Comparison of ENCODE assay signal across 25 mouse cellular contexts in genomic region chr4:119959873-119960272, GRCm38 (mm10).
DNase-seq lines count a peak whose midpoint lies in the region; ATAC-seq lines count a peak whose summit lies in the region.
"Had no signal": no experiment of that assay in that cellular context is flagged by ENCODE, and none has a peak within 500 bp of the region (broad histone marks: within the 10 kb centered on the region; RNA-seq: fewer than 3 reads in every experiment).

No protein-coding gene starts in this region.

- no peak for DNase-seq in heart, embryonic 10.5 days (ENCODE audit: low spot score)
- DNase-seq in heart, postnatal 10 days: no peak
- no peak for DNase-seq in heart, adult 11 months
- DNase-seq in kidney, adult 8-10 months: peak; percentile 11 to 48
- peak; percentile 36 to 45 for DNase-seq in kidney, postnatal 36 days
- DNase-seq: adrenal gland, postnatal 10 days; cerebellum, adult 8-10 months; cerebellum, postnatal 25 days; gastrocnemius, postnatal 10 days; layer of hippocampus, postnatal 36 days had no signal

- peak overlapping the region; percentile 24; the same call in 1 of the 2 replicates for H3K4me2 ChIP-seq in heart, embryonic 15.5 days
- H3K4me2 ChIP-seq in kidney, embryonic 15.5 days: no peak overlapping the region
- H3K4me2 ChIP-seq: embryonic facial prominence, embryonic 15.5 days; forebrain, embryonic 12.5 days; limb, embryonic 15.5 days; liver, embryonic 13.5 days; midbrain, embryonic 12.5 days; neural tube, embryonic 12.5 days had no signal

- no peaks in the 10 kb centered on the region for H3K27me3 ChIP-seq in heart, embryonic 10.5 days (ENCODE audit: insufficient read depth, poor library complexity, severe bottlenecking)
- H3K27me3 ChIP-seq in heart, embryonic 15.5 days: no peaks in the 10 kb centered on the region
- H3K27me3 ChIP-seq in kidney, embryonic 15.5 days: no peaks in the 10 kb centered on the region
- H3K27me3 ChIP-seq: embryonic facial prominence, embryonic 15.5 days; forebrain, embryonic 12.5 days; limb, embryonic 15.5 days; liver, embryonic 13.5 days; midbrain, embryonic 12.5 days; neural tube, embryonic 12.5 days had no signal

- no peak overlapping the region for H3K4me3 ChIP-seq in heart, embryonic 10.5 days
- no peak overlapping the region for H3K4me3 ChIP-seq in heart, embryonic 15.5 days
- no peak overlapping the region for H3K4me3 ChIP-seq in kidney, embryonic 15.5 days (replicated peaks)
- H3K4me3 ChIP-seq: embryonic facial prominence, embryonic 10.5 days; embryonic facial prominence, embryonic 15.5 days; forebrain, embryonic 12.5 days; hindbrain, embryonic 10.5 days; limb, embryonic 10.5 days; limb, embryonic 15.5 days; liver, embryonic 13.5 days; midbrain, embryonic 12.5 days; myocyte; neural tube, embryonic 12.5 days had no signal

- H3K4me1 ChIP-seq in heart, embryonic 10.5 days: peaks cover 56% of the 10 kb centered on the region
- peaks cover 33% of the 10 kb centered on the region for H3K4me1 ChIP-seq in heart, embryonic 15.5 days (replicated peaks)
- peaks cover 12% of the 10 kb centered on the region for H3K4me1 ChIP-seq in kidney, embryonic 15.5 days
- H3K4me1 ChIP-seq: forebrain, embryonic 12.5 days; hindbrain, embryonic 10.5 days; midbrain, embryonic 12.5 days; neural tube, embryonic 12.5 days had no signal

- 79% methylated on average over 1 of the region's 1 CpGs for WGBS in heart, embryonic 10.5 days
- 57% methylated on average over 1 of the region's 1 CpGs for WGBS in heart, embryonic 15.5 days
- 58% methylated on average over 1 of the region's 1 CpGs for WGBS in kidney, embryonic 15.5 days

- ATAC-seq in heart, embryonic 15.5 days (replicated peaks; ENCODE audit: insufficient number of reproducible peaks, insufficient read depth, low FRiP score, low read depth): no peak
- ATAC-seq in kidney, embryonic 15.5 days (replicated peaks; ENCODE audit: low FRiP score): no peak
- ATAC-seq: lung, postnatal 0 days had no signal

- intact Hi-C loops in heart, postnatal 10 days (cut with DNase I): loop anchor here (2.0 kb wide), 1 partner anchor 145 kb away; no protein-coding TSS in a partner anchor

- peak overlapping the region; percentile 86 for H3K27ac ChIP-seq in heart, embryonic 10.5 days
- H3K27ac ChIP-seq in heart, embryonic 15.5 days: peak overlapping the region; percentile 80
- no peak overlapping the region for H3K27ac ChIP-seq in kidney, embryonic 15.5 days
- H3K27ac ChIP-seq: embryonic facial prominence, embryonic 10.5 days; embryonic facial prominence, embryonic 15.5 days; forebrain, embryonic 12.5 days; hindbrain, embryonic 10.5 days; limb, embryonic 10.5 days; limb, embryonic 15.5 days; liver, embryonic 13.5 days; midbrain, embryonic 12.5 days; neural tube, embryonic 12.5 days had no signal

- H3K9ac ChIP-seq in heart, embryonic 15.5 days: no peak overlapping the region
- no peak overlapping the region for H3K9ac ChIP-seq in kidney, embryonic 15.5 days
- H3K9ac ChIP-seq: embryonic facial prominence, embryonic 15.5 days; forebrain, embryonic 12.5 days; limb, embryonic 15.5 days; liver, embryonic 13.5 days; midbrain, embryonic 12.5 days; neural tube, embryonic 12.5 days had no signal

- no peaks in the 10 kb centered on the region for H3K9me3 ChIP-seq in heart, embryonic 10.5 days
- no peaks in the 10 kb centered on the region for H3K9me3 ChIP-seq in heart, embryonic 15.5 days (replicated peaks)
- H3K9me3 ChIP-seq in kidney, embryonic 15.5 days (replicated peaks): no peaks in the 10 kb centered on the region
- H3K9me3 ChIP-seq: embryonic facial prominence, embryonic 10.5 days; embryonic facial prominence, embryonic 15.5 days; forebrain, embryonic 12.5 days; hindbrain, embryonic 10.5 days; limb, embryonic 10.5 days; limb, embryonic 15.5 days; liver, embryonic 13.5 days; megakaryocyte, embryonic 14.5 days; midbrain, embryonic 12.5 days; neural tube, embryonic 12.5 days had no signal

- H3K36me3 ChIP-seq in heart, embryonic 10.5 days: no peaks in the 10 kb centered on the region
- no peaks in the 10 kb centered on the region for H3K36me3 ChIP-seq in heart, embryonic 15.5 days
- H3K36me3 ChIP-seq in kidney, embryonic 15.5 days: no peaks in the 10 kb centered on the region
- H3K36me3 ChIP-seq: embryonic facial prominence, embryonic 10.5 days; embryonic facial prominence, embryonic 15.5 days; forebrain, embryonic 12.5 days; G1E; hindbrain, embryonic 10.5 days; limb, embryonic 10.5 days; limb, embryonic 15.5 days; liver, embryonic 13.5 days; midbrain, embryonic 12.5 days; neural tube, embryonic 12.5 days had no signal

Comparison
In these comparisons a context has a peak if more than half of its experiments do, and no peak if none do; other contexts are left out.
1. DNase-seq: peak in kidney, adult 8-10 months (2 of 2) and kidney, postnatal 36 days (2 of 2); none in heart, embryonic 10.5 days (single experiment), heart, postnatal 10 days (0 of 2) and heart, adult 11 months (single experiment).